Mouse (Mus musculus): ENCODE results near the gene Bmp15. TPM values are rescaled to one million over a fixed set of nuclear protein-coding genes. Genes with fewer than 3 reads are reported as not detected.

Gene Bmp15
- polyA plus RNA-seq (2015; fragmentation: Nextera tagmentation; extraction: Ambion mirVana): 0.04 and 0.06 TPM in 2 replicates

GRCm38 (mm10) chrX:6320621-6321020 lies at the start of gene Bmp15:
TSS of gene Bmp15 (minus strand) at chrX:6320721.

Other genes with a start within 250 kb of the Bmp15 start
- not detected in 2 replicates for gene AU022751, start 237.3 kb downstream of the Bmp15 start, polyA plus RNA-seq (2015; fragmentation: Nextera tagmentation; extraction: Ambion mirVana)
- 0.93 and 1.1 TPM in 2 replicates for gene Nudt10, start 147.7 kb downstream of the Bmp15 start, polyA plus RNA-seq (2015; fragmentation: Nextera tagmentation; extraction: Ambion mirVana)
- 1.6 and 2.0 TPM in 2 replicates for gene Shroom4, start 79.1 kb upstream of the Bmp15 start, polyA plus RNA-seq (2015; fragmentation: Nextera tagmentation; extraction: Ambion mirVana)

Measured in urinary bladder, postnatal 0 days (tissue).